In genomic region chr15:86091998-86092670, GRCm38 (mm10) we compare ENCODE assay signal across 9 mouse cellular contexts. TPM values are rescaled to one million over a fixed set of nuclear protein-coding genes. Genes with fewer than 3 reads are reported as not detected.
A peak's percentile ranks its signal among the peaks of the same experiment; 100 is the strongest.
DNase-seq lines count a peak whose midpoint lies in the region; ATAC-seq and TF ChIP-seq lines count a peak whose summit lies in the region.
"Had no signal": no experiment of that assay in that cellular context is flagged by ENCODE, and none has a peak within 500 bp of the region (broad histone marks: within the 10 kb centered on the region; RNA-seq: fewer than 3 reads in every experiment).

No protein-coding gene starts in this region.

- no peaks in the 10 kb centered on the region for H3K9me3 ChIP-seq in kidney, embryonic 14.5 days (ENCODE audit: control insufficient read depth, low read length)
- no peaks in the 10 kb centered on the region for H3K9me3 ChIP-seq in liver, embryonic 14.5 days (ENCODE audit: control insufficient read depth, low read length)
- H3K9me3 ChIP-seq: forebrain, embryonic 12.5 days; limb, embryonic 15.5 days had no signal

- TF ChIP-seq EP300 in liver, embryonic 14.5 days (IDR thresholded peaks at IDR 0.05; ENCODE audit: low read depth) = no peak

- TF ChIP-seq CTCF in liver, embryonic 14.5 days (IDR thresholded peaks at IDR 0.05; ENCODE audit: low read depth) = no peak
- no peak for TF ChIP-seq CTCF in small intestine, adult 2 months (IDR thresholded peaks at IDR 0.05; ENCODE audit: extremely low read depth, insufficient read length, insufficient replicate concordance, low read depth, low read length)

- TF ChIP-seq POLR2A in small intestine, adult 2 months (IDR thresholded peaks at IDR 0.05; ENCODE audit: low read depth, low read length) = no peak

- no peak for ATAC-seq in kidney, embryonic 14.5 days (ENCODE audit: low FRiP score, low TSS enrichment)
- peak; percentile 29 for ATAC-seq in liver, embryonic 14.5 days (ENCODE audit: insufficient read depth)
- ATAC-seq in erythroblast, adult 5-6 weeks (replicated peaks; ENCODE audit: low FRiP score, poor library complexity, severe bottlenecking) = no peak

- H3K27me3 ChIP-seq in kidney, embryonic 14.5 days (ENCODE audit: control insufficient read depth, insufficient read depth, low read length) = no peaks in the 10 kb centered on the region
- H3K27me3 ChIP-seq in liver, embryonic 14.5 days (ENCODE audit: control insufficient read depth, insufficient read depth, low read length) = no peaks in the 10 kb centered on the region
- H3K27me3 ChIP-seq in small intestine, adult 2 months (ENCODE audit: control insufficient read depth, insufficient read depth, low read length) = no peaks in the 10 kb centered on the region
- H3K27me3 ChIP-seq: forebrain, embryonic 12.5 days; limb, embryonic 15.5 days had no signal

- H3K4me1 ChIP-seq in kidney, embryonic 14.5 days (ENCODE audit: control insufficient read depth, insufficient read depth, low read length) = peaks cover 30% of the 10 kb centered on the region
- H3K4me1 ChIP-seq in liver, embryonic 14.5 days (replicated peaks; ENCODE audit: control insufficient read depth in 2 of 2, insufficient read depth in 2 of 2, low read length in 1 of 2) = peaks cover 8 to 14% of the 10 kb centered on the region in 2 experiments; a peak in 3 of 4 replicates
- peaks cover 73% of the 10 kb centered on the region for H3K4me1 ChIP-seq in small intestine, adult 2 months (ENCODE audit: control insufficient read depth, insufficient read depth, insufficient read length, low read length)

- peak; percentile 95 for DNase-seq in kidney, adult 11 months
- DNase-seq in kidney, adult 8-10 months = peak; percentile 95
- no peak for DNase-seq in liver, embryonic 14.5 days (ENCODE audit: low read depth in 3 of 3, low spot score in 3 of 3)
- DNase-seq in spleen, postnatal 4 days (ENCODE audit: low spot score in 2 of 2) = no peak

- H3K4me3 ChIP-seq in kidney, embryonic 14.5 days (ENCODE audit: low read length) = no peak overlapping the region
- H3K4me3 ChIP-seq in liver, embryonic 14.5 days (ENCODE audit: insufficient read depth in 1 of 2, low read depth in 2 of 2, low read length in 2 of 2) = no peak overlapping the region
- peak overlapping the region; percentile 9; the same call in 1 of the 2 replicates for H3K4me3 ChIP-seq in small intestine, adult 2 months (ENCODE audit: low read depth, low read length)
- H3K4me3 ChIP-seq: forebrain, embryonic 12.5 days; limb, embryonic 15.5 days had no signal

- no peak overlapping the region for H3K4me2 ChIP-seq in kidney, embryonic 14.5 days (replicated peaks; ENCODE audit: low read depth, low read length)
- no peak overlapping the region for H3K4me2 ChIP-seq in liver, embryonic 14.5 days (ENCODE audit: low read depth)
- H3K4me2 ChIP-seq: forebrain, embryonic 12.5 days; limb, embryonic 15.5 days had no signal

- 80% methylated on average over 12 of the region's 12 CpGs for WGBS in kidney, embryonic 14.5 days
- 84% methylated on average over 12 of the region's 12 CpGs for WGBS in liver, embryonic 14.5 days (ENCODE audit: insufficient replicate concordance)
- 22% methylated on average over 12 of the region's 12 CpGs for WGBS in small intestine, adult 2 months

- no peak overlapping the region for H3K9ac ChIP-seq in kidney, embryonic 14.5 days (ENCODE audit: low read depth, low read length)
- H3K9ac ChIP-seq in liver, embryonic 14.5 days (replicated peaks) = no peak overlapping the region
- H3K9ac ChIP-seq: forebrain, embryonic 12.5 days; limb, embryonic 15.5 days had no signal

- no peaks in the 10 kb centered on the region; the same call in 1 of the 2 replicates for H3K36me3 ChIP-seq in kidney, embryonic 14.5 days (ENCODE audit: control insufficient read depth, insufficient read depth, low read length)
- H3K36me3 ChIP-seq in liver, embryonic 14.5 days (replicated peaks; ENCODE audit: control insufficient read depth, insufficient read depth, low read depth) = peaks cover 3% of the 10 kb centered on the region
- 0 out of 2 replicates have a peak, but pooled peaks cover 10% of the 10 kb centered on the region for H3K36me3 ChIP-seq in small intestine, adult 2 months (ENCODE audit: control insufficient read depth, insufficient read depth, low read length)
- H3K36me3 ChIP-seq: limb, embryonic 15.5 days had no signal

- no peak overlapping the region for H3K27ac ChIP-seq in kidney, embryonic 14.5 days (ENCODE audit: low read depth, low read length)
- H3K27ac ChIP-seq in liver, embryonic 14.5 days = no peak overlapping the region
- H3K27ac ChIP-seq in small intestine, adult 2 months (ENCODE audit: insufficient read depth, low read depth, low read length) = peak overlapping the region; percentile 93
- H3K27ac ChIP-seq: forebrain, embryonic 12.5 days; limb, embryonic 15.5 days had no signal

RNA-seq across cellular contexts. Expression of gene Gramd4, which starts 34.6 kb away (rescaled TPM):
- polyA plus RNA-seq in kidney, embryonic 14.5 days (2014; fragmentation: Nextera tagmentation; extraction: Ambion mirVana) = 6.5 and 9.7 TPM in 2 replicates
- polyA plus RNA-seq in liver, embryonic 14.5 days (2012; rRNA removed) = 6.1 and 7.5 TPM in 2 replicates
- 2.5 and 4.0 TPM in 2 replicates for polyA plus RNA-seq in liver, embryonic 14.5 days (2014; fragmentation: Nextera tagmentation; extraction: Ambion mirVana)
- polyA plus RNA-seq in small intestine, adult 2 months (2012; rRNA removed) = 10.5 and 25.1 TPM in 2 replicates
- total RNA-seq in erythroblast, adult 5-6 weeks (2015; ENCODE audit: low replicate concordance) = 3.3 and 7.3 TPM in 2 replicates
- total RNA-seq in erythroblast, adult 5-6 weeks (2017; ENCODE audit: low replicate concordance) = 8.4 and 11.0 TPM in 2 replicates

RNA-seq across cellular contexts. Expression of gene Celsr1, which starts 58.6 kb away (rescaled TPM):
- polyA plus RNA-seq in kidney, embryonic 14.5 days (2014; fragmentation: Nextera tagmentation; extraction: Ambion mirVana) = 6.8 and 8.8 TPM in 2 replicates
- polyA plus RNA-seq in liver, embryonic 14.5 days (2012; rRNA removed) = 0.11 and 0.12 TPM in 2 replicates
- 0.06 and 0.09 TPM in 2 replicates for polyA plus RNA-seq in liver, embryonic 14.5 days (2014; fragmentation: Nextera tagmentation; extraction: Ambion mirVana)
- 2.9 and 4.7 TPM in 2 replicates for polyA plus RNA-seq in small intestine, adult 2 months (2012; rRNA removed)
- total RNA-seq in erythroblast, adult 5-6 weeks (2015; ENCODE audit: low replicate concordance) = 0.38 and 1.5 TPM in 2 replicates
- total RNA-seq in erythroblast, adult 5-6 weeks (2017; ENCODE audit: low replicate concordance) = 0.60 and 0.98 TPM in 2 replicates

Comparison
In these comparisons a context has a peak if more than half of its experiments do, and no peak if none do; other contexts are left out.
1. DNase-seq: peak in kidney, adult 11 months (single experiment) and kidney, adult 8-10 months (2 of 2); none in liver, embryonic 14.5 days (0 of 3) and spleen, postnatal 4 days (0 of 2).